8 mouse cellular contexts compared by ENCODE assay signal in genomic region chr9:69990346-69990745, GRCm38 (mm10). TPM values are rescaled to one million over a fixed set of nuclear protein-coding genes. Genes with fewer than 3 reads are reported as not detected.
DNase-seq lines count a peak whose midpoint lies in the region; ATAC-seq and TF ChIP-seq lines count a peak whose summit lies in the region.

No protein-coding gene starts in this region.

- peak overlapping the region; percentile 92 for H3K9ac ChIP-seq in ES-Bruce4 (ENCODE audit: low read depth, poor library complexity, severe bottlenecking)
- peak overlapping the region; percentile 96 for H3K9ac ChIP-seq in forebrain, embryonic 15.5 days (replicated peaks)
- H3K9ac ChIP-seq in liver, postnatal 0 days (replicated peaks), result peak overlapping the region; percentile 96

- intact Hi-C loops in heart, postnatal 25 days (cut with DNase I), result no loop called here
- intact Hi-C loops in left cerebral cortex, postnatal 25 days (cut with DNase I), result no loop called here

- DNase-seq in heart, embryonic 10.5 days (ENCODE audit: low spot score), result no peak
- no peak for DNase-seq in heart, postnatal 25 days (ENCODE audit: low spot score)
- DNase-seq in liver, postnatal 0 days, result no peak
- no peak for DNase-seq in left cerebral cortex, postnatal 25 days (ENCODE audit: low spot score in 2 of 2)
- DNase-seq in adrenal gland, adult 2 months, result no peak

- ATAC-seq in forebrain, embryonic 15.5 days (replicated peaks), result no peak
- no peak for ATAC-seq in liver, postnatal 0 days
- no peak for ATAC-seq in erythroid progenitor cell, adult 5-6 weeks (replicated peaks; ENCODE audit: low FRiP score, poor library complexity, severe bottlenecking)

- TF ChIP-seq POLR2A in ES-Bruce4 (IDR thresholded peaks at IDR 0.05; ENCODE audit: insufficient read depth, low read length), result no peak

- H3K27me3 ChIP-seq in heart, embryonic 10.5 days (ENCODE audit: insufficient read depth, poor library complexity, severe bottlenecking), result no peaks in the 10 kb centered on the region
- H3K27me3 ChIP-seq in ES-Bruce4 (ENCODE audit: control insufficient read depth, insufficient read depth, low read length, poor library complexity, severe bottlenecking), result no peaks in the 10 kb centered on the region
- no peaks in the 10 kb centered on the region for H3K27me3 ChIP-seq in forebrain, embryonic 15.5 days
- no peaks in the 10 kb centered on the region for H3K27me3 ChIP-seq in liver, postnatal 0 days (ENCODE audit: insufficient read depth, low read length)

- peak overlapping the region; percentile 47 for H3K4me2 ChIP-seq in forebrain, embryonic 15.5 days (replicated peaks)
- peak overlapping the region; percentile 79 for H3K4me2 ChIP-seq in liver, postnatal 0 days (ENCODE audit: low read depth, low read length)

- WGBS in heart, embryonic 10.5 days, result 12% methylated on average over 5 of the region's 5 CpGs
- WGBS in forebrain, embryonic 15.5 days, result 13% methylated on average over 5 of the region's 5 CpGs
- 8% methylated on average over 5 of the region's 5 CpGs for WGBS in liver, postnatal 0 days (ENCODE audit: insufficient replicate concordance)

- no peak for TF ChIP-seq CTCF in ES-Bruce4 (IDR thresholded peaks at IDR 0.05; ENCODE audit: low read depth, low read length)
- TF ChIP-seq CTCF in liver, postnatal 0 days (IDR thresholded peaks at IDR 0.05; ENCODE audit: low read depth), result peak; percentile 31; the same call in 1 of the 2 replicates

- H3K27ac ChIP-seq in heart, embryonic 10.5 days, result peak overlapping the region; percentile 99; the same call in 1 of the 2 replicates
- no peak overlapping the region for H3K27ac ChIP-seq in ES-Bruce4 (ENCODE audit: insufficient read depth, low read length)
- 0 out of 2 replicates have a peak overlapping the region, but pooled peaks have one; percentile 90 for H3K27ac ChIP-seq in forebrain, embryonic 15.5 days (replicated peaks)
- peak overlapping the region; percentile 98; the same call in 1 of the 2 replicates for H3K27ac ChIP-seq in liver, postnatal 0 days (ENCODE audit: low read depth)

- H3K36me3 ChIP-seq in heart, embryonic 10.5 days, result peaks cover 29% of the 10 kb centered on the region
- 0 out of 2 replicates have a peak, but pooled peaks cover 4% of the 10 kb centered on the region for H3K36me3 ChIP-seq in ES-Bruce4 (ENCODE audit: control insufficient read depth, insufficient read depth, low read length, poor library complexity, severe bottlenecking)
- no peaks in the 10 kb centered on the region for H3K36me3 ChIP-seq in forebrain, embryonic 15.5 days
- peaks cover 2% of the 10 kb centered on the region; the same call in 1 of the 2 replicates for H3K36me3 ChIP-seq in liver, postnatal 0 days (replicated peaks; ENCODE audit: insufficient read depth, low read length)

- H3K4me3 ChIP-seq in heart, embryonic 10.5 days, result peak overlapping the region; percentile 100
- H3K4me3 ChIP-seq in ES-Bruce4 (ENCODE audit: low read depth, low read length), result no peak overlapping the region
- H3K4me3 ChIP-seq in forebrain, embryonic 15.5 days, result peak overlapping the region; percentile 84
- peak overlapping the region; percentile 94 for H3K4me3 ChIP-seq in liver, postnatal 0 days (ENCODE audit: low read depth, low read length)

- no peak for TF ChIP-seq EP300 in ES-Bruce4 (IDR thresholded peaks at IDR 0.05; ENCODE audit: insufficient read depth, low read depth, low read length)
- TF ChIP-seq EP300 in liver, postnatal 0 days (IDR thresholded peaks at IDR 0.05; ENCODE audit: low read depth), result no peak

- no peaks in the 10 kb centered on the region for H3K9me3 ChIP-seq in heart, embryonic 10.5 days
- no peaks in the 10 kb centered on the region for H3K9me3 ChIP-seq in ES-Bruce4 (replicated peaks; ENCODE audit: control insufficient read depth, insufficient read depth, low read length, poor library complexity, severe bottlenecking)
- H3K9me3 ChIP-seq in forebrain, embryonic 15.5 days, result no peaks in the 10 kb centered on the region
- H3K9me3 ChIP-seq in liver, postnatal 0 days (ENCODE audit: low read length), result no peaks in the 10 kb centered on the region

- peaks cover 20% of the 10 kb centered on the region for H3K4me1 ChIP-seq in heart, embryonic 10.5 days
- H3K4me1 ChIP-seq in ES-Bruce4 (ENCODE audit: control insufficient read depth, insufficient read depth, low read length), result no peaks in the 10 kb centered on the region
- peaks cover 33% of the 10 kb centered on the region for H3K4me1 ChIP-seq in forebrain, embryonic 15.5 days
- peaks cover 50% of the 10 kb centered on the region for H3K4me1 ChIP-seq in liver, postnatal 0 days (ENCODE audit: insufficient read depth)

RNA-seq across cellular contexts. Expression of gene Bnip2, which starts 1.1 kb away (rescaled TPM):
- polyA plus RNA-seq in heart, embryonic 10.5 days (2016; fragmentation: Nextera tagmentation; extraction: Ambion mirVana), result 128 and 132 TPM in 2 replicates
- total RNA-seq in heart, postnatal 25 days (2021), result 100 to 1,000 TPM in 1 of 2 experiments, 10 to 100 TPM in 1; 97.7 to 108 TPM
- 63.6 and 65.6 TPM in 2 replicates for polyA plus RNA-seq in ES-Bruce4 (2011; ENCODE audit: insufficient read depth, insufficient read length, low read depth, missing spikeins)
- polyA plus RNA-seq in forebrain, embryonic 15.5 days (2015; fragmentation: Nextera tagmentation; extraction: Ambion mirVana), result 104 and 105 TPM in 2 replicates
- 38.4 and 42.5 TPM in 2 replicates for polyA plus RNA-seq in liver, postnatal 0 days (2015; fragmentation: Nextera tagmentation; extraction: Ambion mirVana)
- total RNA-seq in erythroid progenitor cell, adult 5-6 weeks (2015; ENCODE audit: low replicate concordance), result 64.2 and 80.1 TPM in 2 replicates
- total RNA-seq in erythroid progenitor cell, adult 5-6 weeks (2017; ENCODE audit: low replicate concordance), result 88.1 and 97.8 TPM in 2 replicates
- total RNA-seq in left cerebral cortex, postnatal 25 days (2021), result 10 to 100 TPM; 34.6 to 42.7 TPM
- 100 to 1,000 TPM in 1 of 2 experiments, 10 to 100 TPM in 1; 91.1 to 109 TPM for total RNA-seq in adrenal gland, adult 2 months (2021)
- 17.1 and 20.0 TPM in 2 replicates for polyA plus RNA-seq in adrenal gland, adult 2 months (2012; rRNA removed)

RNA-seq across cellular contexts. Expression of gene Gtf2a2, which starts 22.0 kb away (rescaled TPM):
- polyA plus RNA-seq in heart, embryonic 10.5 days (2016; fragmentation: Nextera tagmentation; extraction: Ambion mirVana), result 170 and 182 TPM in 2 replicates
- total RNA-seq in heart, postnatal 25 days (2021), result 10 to 100 TPM; 51.3 to 58.7 TPM
- 111 and 122 TPM in 2 replicates for polyA plus RNA-seq in ES-Bruce4 (2011; ENCODE audit: insufficient read depth, insufficient read length, low read depth, missing spikeins)
- polyA plus RNA-seq in forebrain, embryonic 15.5 days (2015; fragmentation: Nextera tagmentation; extraction: Ambion mirVana), result 208 and 210 TPM in 2 replicates
- 149 and 154 TPM in 2 replicates for polyA plus RNA-seq in liver, postnatal 0 days (2015; fragmentation: Nextera tagmentation; extraction: Ambion mirVana)
- total RNA-seq in erythroid progenitor cell, adult 5-6 weeks (2015; ENCODE audit: low replicate concordance), result 135 and 194 TPM in 2 replicates
- total RNA-seq in erythroid progenitor cell, adult 5-6 weeks (2017; ENCODE audit: low replicate concordance), result 137 and 140 TPM in 2 replicates
- total RNA-seq in left cerebral cortex, postnatal 25 days (2021), result 10 to 100 TPM; 55.0 to 61.3 TPM
- 10 to 100 TPM; 63.1 to 70.9 TPM for total RNA-seq in adrenal gland, adult 2 months (2021)
- polyA plus RNA-seq in adrenal gland, adult 2 months (2012; rRNA removed), result 11.8 and 16.3 TPM in 2 replicates

RNA-seq across cellular contexts. Expression of gene Gcnt3, which starts 47.5 kb away (rescaled TPM):
- not detected in 2 replicates for polyA plus RNA-seq in heart, embryonic 10.5 days (2016; fragmentation: Nextera tagmentation; extraction: Ambion mirVana)
- total RNA-seq in heart, postnatal 25 days (2021), result under 1 TPM in 1 of 2 experiments, not detected in 1; 0.08 TPM
- polyA plus RNA-seq in ES-Bruce4 (2011; ENCODE audit: insufficient read depth, insufficient read length, low read depth, missing spikeins), result 0.18 and 0.61 TPM in 2 replicates
- not detected in 2 replicates for polyA plus RNA-seq in forebrain, embryonic 15.5 days (2015; fragmentation: Nextera tagmentation; extraction: Ambion mirVana)
- not detected in 2 replicates for polyA plus RNA-seq in liver, postnatal 0 days (2015; fragmentation: Nextera tagmentation; extraction: Ambion mirVana)
- not detected in 2 replicates for total RNA-seq in erythroid progenitor cell, adult 5-6 weeks (2015; ENCODE audit: low replicate concordance)
- not detected in 2 replicates for total RNA-seq in erythroid progenitor cell, adult 5-6 weeks (2017; ENCODE audit: low replicate concordance)
- not detected for total RNA-seq in left cerebral cortex, postnatal 25 days (2021)
- total RNA-seq in adrenal gland, adult 2 months (2021), result under 1 TPM in 1 of 2 experiments, not detected in 1; 0.07 TPM
- not detected in 2 replicates for polyA plus RNA-seq in adrenal gland, adult 2 months (2012; rRNA removed)
